Mouse (Mus musculus): Measurements from ENCODE around the gene Arid4a. TPM values are rescaled to one million over a fixed set of nuclear protein-coding genes. Genes with fewer than 3 reads are reported as not detected.

Gene Arid4a
- polyA plus RNA-seq, 1 experiment = not detected

DNA sequence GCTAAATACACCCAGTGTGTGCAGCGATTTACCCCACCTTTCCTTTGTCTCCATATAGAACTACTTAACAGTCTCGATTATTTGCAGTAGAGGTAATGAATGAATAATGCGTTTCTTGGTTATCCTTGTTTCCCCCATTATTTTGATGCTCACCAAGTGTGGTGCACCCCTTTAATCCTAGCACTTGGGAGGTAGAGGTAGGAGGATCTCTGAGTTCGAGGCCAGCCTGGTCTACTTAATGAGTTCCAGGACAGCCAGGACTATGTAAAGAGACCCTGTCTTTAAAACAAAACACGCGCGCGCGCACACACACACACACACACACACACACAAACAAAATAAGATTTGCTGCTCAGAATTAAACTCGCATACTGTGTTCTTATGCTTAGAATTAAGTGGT lies 40.4 kb upstream of the Arid4a start:
- H3K4me3 ChIP-seq (ENCODE audit: insufficient read depth, low read depth, low read length) = peak overlapping the region; percentile 80
- TF ChIP-seq POLR2A (IDR thresholded peaks at IDR 0.05; ENCODE audit: insufficient read depth, low read depth, low read length) (no peak), CTCF (IDR thresholded peaks at IDR 0.05; ENCODE audit: insufficient read depth, low read depth, low read length) (no peak)
- WGBS = 21% methylated on average over 10 of the region's 10 CpGs
- H3K4me1 ChIP-seq (ENCODE audit: control insufficient read depth, insufficient read depth, low read length) = 0 out of 2 replicates have a peak, but pooled peaks cover 3% of the 10 kb centered on the region
- no peak overlapping the region for H3K27ac ChIP-seq (ENCODE audit: insufficient read depth, low read depth, low read length)

DNA sequence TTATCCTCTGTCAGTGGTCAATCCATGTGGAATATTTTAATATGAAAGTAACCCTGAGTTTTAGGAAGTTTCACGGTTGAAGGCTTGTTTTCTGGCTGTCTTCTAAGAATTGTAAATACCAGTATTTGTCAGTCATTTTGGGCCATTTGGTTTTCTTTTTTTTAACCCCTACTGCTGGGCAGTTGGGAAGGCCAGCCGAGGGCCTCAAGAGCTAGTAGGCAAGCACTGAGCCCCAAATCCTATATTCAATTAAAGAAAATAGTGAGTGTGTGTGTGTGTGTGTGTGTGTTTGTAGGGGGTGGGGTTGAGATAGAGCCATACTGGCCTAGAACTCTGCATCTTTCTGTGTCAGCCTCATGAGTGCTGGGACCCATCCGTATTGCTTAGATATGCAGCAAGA lies 39.9 kb upstream of the Arid4a start:
- Histone ChIP-seq H3K4me1 (ENCODE audit: control insufficient read depth, insufficient read depth, low read length) (0 out of 2 replicates have a peak, but pooled peaks cover 3% of the 10 kb centered on the region), H3K4me3 (ENCODE audit: insufficient read depth, low read depth, low read length) (no peak overlapping the region), H3K27ac (ENCODE audit: insufficient read depth, low read depth, low read length) (no peak overlapping the region)
- WGBS = 41% methylated on average over 3 of the region's 3 CpGs
- no peak for TF ChIP-seq POLR2A (IDR thresholded peaks at IDR 0.05; ENCODE audit: insufficient read depth, low read depth, low read length)
- no peak for TF ChIP-seq CTCF (IDR thresholded peaks at IDR 0.05; ENCODE audit: insufficient read depth, low read depth, low read length)

DNA sequence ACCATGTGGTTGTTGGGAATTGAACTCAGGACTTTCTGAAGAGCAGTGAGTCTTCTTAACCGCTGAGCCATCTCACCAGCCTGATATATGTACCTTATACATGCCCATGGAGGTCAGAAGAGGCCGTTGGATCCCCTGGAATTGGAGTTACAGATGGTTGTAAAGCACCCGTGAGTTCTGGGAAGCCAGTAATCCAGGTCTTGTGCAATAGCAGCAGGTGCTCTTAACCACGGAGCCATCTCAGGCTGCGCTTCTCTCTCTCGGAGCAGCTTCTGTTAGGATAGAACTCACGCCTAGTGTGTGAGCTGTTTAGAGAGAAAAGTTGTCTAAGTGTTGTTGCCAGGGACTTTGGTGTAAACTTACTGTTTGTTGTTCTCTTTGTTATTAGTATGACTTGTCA lies 37.4 kb upstream of the Arid4a start:
- Histone ChIP-seq H3K4me3 (ENCODE audit: insufficient read depth, low read depth, low read length) (no peak overlapping the region), H3K4me1 (ENCODE audit: control insufficient read depth, insufficient read depth, low read length) (0 out of 2 replicates have a peak, but pooled peaks cover 3% of the 10 kb centered on the region), H3K27ac (ENCODE audit: insufficient read depth, low read depth, low read length) (no peak overlapping the region)
- TF ChIP-seq POLR2A (IDR thresholded peaks at IDR 0.05; ENCODE audit: insufficient read depth, low read depth, low read length) = no peak
- no peak for TF ChIP-seq CTCF (IDR thresholded peaks at IDR 0.05; ENCODE audit: insufficient read depth, low read depth, low read length)
- WGBS = 88% methylated on average over 7 of the region's 7 CpGs

DNA sequence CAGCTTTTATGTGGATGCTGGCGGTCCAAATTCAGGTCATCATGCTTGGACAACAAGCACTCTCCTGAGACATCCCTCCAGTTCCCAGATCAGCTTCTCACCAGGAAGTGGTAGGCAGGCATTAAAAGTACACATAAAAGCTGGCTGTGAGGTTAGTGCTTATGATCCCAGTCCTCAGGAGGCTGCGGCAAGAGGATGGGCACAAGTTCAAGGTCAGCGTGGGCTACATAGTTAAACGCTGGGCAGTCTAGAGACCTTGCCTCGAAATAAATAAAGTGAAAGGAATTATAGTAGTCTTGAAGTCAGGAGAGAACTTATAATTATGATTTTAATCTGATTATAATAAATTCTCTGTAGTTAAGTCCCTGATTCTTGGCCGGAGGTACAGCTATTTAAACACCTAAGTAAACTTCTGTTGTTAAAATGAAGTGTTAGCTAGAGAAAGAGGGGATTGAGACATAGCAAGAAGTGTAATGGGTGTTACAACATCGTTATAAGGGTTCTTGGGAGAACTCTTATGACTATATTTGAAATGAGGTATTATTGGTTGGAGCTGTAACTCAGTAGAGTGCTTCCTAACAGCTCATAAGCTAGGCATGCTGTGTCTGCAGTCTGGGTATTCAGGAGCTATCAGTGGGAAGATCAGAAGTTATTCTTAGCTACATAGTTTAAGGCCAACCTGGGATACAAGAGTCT lies 30.8 kb upstream of the Arid4a start:
- H3K27ac ChIP-seq (ENCODE audit: insufficient read depth, low read depth, low read length) = no peak overlapping the region
- TF ChIP-seq POLR2A (IDR thresholded peaks at IDR 0.05; ENCODE audit: insufficient read depth, low read depth, low read length) (no peak), CTCF (IDR thresholded peaks at IDR 0.05; ENCODE audit: insufficient read depth, low read depth, low read length) (no peak)
- WGBS = 91% methylated on average over 7 of the region's 7 CpGs
- H3K4me3 ChIP-seq (ENCODE audit: insufficient read depth, low read depth, low read length) = no peak overlapping the region
- no peaks in the 10 kb centered on the region for H3K4me1 ChIP-seq (ENCODE audit: control insufficient read depth, insufficient read depth, low read length)

DNA sequence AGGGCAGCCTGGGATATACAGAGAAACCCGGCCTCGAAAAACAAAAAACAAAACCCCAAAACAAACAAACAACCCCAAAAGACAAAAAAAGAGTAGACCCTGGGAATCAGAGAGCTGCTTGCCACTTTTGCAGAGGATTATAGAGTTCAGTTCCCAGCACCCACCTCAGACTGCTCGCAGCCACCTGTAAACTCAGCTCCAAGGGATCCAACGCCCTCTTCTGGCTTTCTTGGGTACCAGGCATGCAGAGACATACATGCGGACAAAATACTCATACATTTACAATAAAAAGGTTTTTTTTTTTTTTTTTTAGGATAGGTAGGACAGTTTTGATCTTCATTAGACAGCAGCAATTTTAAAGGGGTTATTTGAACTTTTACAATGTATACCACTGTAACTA lies 18.6 kb upstream of the Arid4a start:
- H3K4me1 ChIP-seq (ENCODE audit: control insufficient read depth, insufficient read depth, low read length) = no peaks in the 10 kb centered on the region
- TF ChIP-seq CTCF (IDR thresholded peaks at IDR 0.05; ENCODE audit: insufficient read depth, low read depth, low read length) = no peak
- 95% methylated on average over 5 of the region's 5 CpGs for WGBS
- no peak overlapping the region for H3K4me3 ChIP-seq (ENCODE audit: insufficient read depth, low read depth, low read length)
- no peak overlapping the region for H3K27ac ChIP-seq (ENCODE audit: insufficient read depth, low read depth, low read length)

DNA sequence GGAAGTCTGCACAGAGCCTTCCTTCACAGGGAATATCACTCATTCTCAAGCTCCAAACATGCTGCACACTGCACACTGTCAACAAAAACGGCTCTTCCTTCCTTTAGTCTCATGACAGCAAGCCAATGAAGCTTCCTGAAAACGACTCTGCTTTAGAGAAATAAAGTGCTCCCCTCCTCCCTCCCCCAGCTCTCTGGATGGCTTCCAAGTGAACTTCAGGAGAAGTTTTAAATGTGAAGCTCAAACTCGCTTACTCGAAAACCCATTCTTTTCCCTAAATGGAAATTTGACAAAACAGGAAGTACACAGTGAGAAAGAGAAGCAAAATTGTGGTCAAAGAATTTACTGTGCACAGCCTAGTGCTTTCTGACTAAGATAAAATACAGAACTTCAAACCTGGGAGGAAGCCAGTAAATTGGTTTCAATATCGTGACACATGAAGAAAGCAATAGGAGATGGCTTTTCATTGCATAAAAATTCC lies 16.3 kb upstream of the Arid4a start:
- Histone ChIP-seq H3K4me3 (ENCODE audit: insufficient read depth, low read depth, low read length) (no peak overlapping the region), H3K4me1 (ENCODE audit: control insufficient read depth, insufficient read depth, low read length) (no peaks in the 10 kb centered on the region), H3K27ac (ENCODE audit: insufficient read depth, low read depth, low read length) (no peak overlapping the region)
- no peak for TF ChIP-seq CTCF (IDR thresholded peaks at IDR 0.05; ENCODE audit: insufficient read depth, low read depth, low read length)
- TF ChIP-seq POLR2A (IDR thresholded peaks at IDR 0.05; ENCODE audit: insufficient read depth, low read depth, low read length) = no peak
- WGBS = 8% methylated on average over 5 of the region's 5 CpGs

DNA sequence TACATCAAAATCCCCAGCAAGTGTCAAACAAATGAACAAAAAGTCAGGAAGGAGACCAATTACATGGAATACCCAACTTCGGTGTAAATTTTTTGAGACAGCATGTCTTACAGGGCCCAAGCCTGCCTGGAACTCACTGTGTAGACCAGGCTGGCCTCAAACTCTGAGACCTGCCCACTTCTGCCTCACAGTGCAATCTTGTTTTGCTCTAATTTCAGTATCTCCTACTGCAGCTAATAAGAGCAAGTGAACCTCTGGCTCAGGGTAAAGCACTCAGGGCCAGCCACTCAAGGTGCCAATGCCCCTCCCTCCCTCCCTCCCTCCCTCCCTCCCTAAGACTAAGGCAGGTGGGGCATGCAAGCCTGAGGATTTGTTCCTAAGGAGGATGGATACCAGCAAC lies 15.4 kb upstream of the Arid4a start:
- H3K27ac ChIP-seq (ENCODE audit: insufficient read depth, low read depth, low read length) = no peak overlapping the region
- H3K4me1 ChIP-seq (ENCODE audit: control insufficient read depth, insufficient read depth, low read length) = no peaks in the 10 kb centered on the region
- 76% methylated on average over 1 of the region's 1 CpGs for WGBS
- H3K4me3 ChIP-seq (ENCODE audit: insufficient read depth, low read depth, low read length) = no peak overlapping the region
- no peak for TF ChIP-seq CTCF (IDR thresholded peaks at IDR 0.05; ENCODE audit: insufficient read depth, low read depth, low read length)

DNA sequence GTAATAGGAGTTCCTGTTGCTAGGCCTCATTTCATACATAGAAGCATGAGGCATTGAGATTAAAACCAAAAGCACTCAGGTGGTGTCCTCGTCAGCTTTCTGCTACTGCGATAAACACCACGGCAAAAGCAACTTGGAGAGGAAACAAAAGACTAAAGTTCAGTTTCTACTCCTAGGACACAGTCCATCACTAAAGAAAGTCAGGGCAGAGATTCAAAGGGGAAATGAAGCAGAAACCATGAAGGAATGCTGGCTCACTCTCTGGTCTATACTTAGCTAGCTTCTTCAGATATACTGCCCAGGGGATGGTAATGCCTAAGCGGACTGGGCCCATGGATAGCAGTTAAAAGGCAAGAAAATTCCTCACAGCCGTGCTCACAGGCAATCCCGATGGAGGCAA lies 14.3 kb upstream of the Arid4a start:
- 67% methylated on average over 6 of the region's 6 CpGs for WGBS
- H3K27ac ChIP-seq (ENCODE audit: insufficient read depth, low read depth, low read length) = no peak overlapping the region
- TF ChIP-seq CTCF (IDR thresholded peaks at IDR 0.05; ENCODE audit: insufficient read depth, low read depth, low read length) (no peak), POLR2A (IDR thresholded peaks at IDR 0.05; ENCODE audit: insufficient read depth, low read depth, low read length) (no peak)
- H3K4me1 ChIP-seq (ENCODE audit: control insufficient read depth, insufficient read depth, low read length) = no peaks in the 10 kb centered on the region
- no peak overlapping the region for H3K4me3 ChIP-seq (ENCODE audit: insufficient read depth, low read depth, low read length)

DNA sequence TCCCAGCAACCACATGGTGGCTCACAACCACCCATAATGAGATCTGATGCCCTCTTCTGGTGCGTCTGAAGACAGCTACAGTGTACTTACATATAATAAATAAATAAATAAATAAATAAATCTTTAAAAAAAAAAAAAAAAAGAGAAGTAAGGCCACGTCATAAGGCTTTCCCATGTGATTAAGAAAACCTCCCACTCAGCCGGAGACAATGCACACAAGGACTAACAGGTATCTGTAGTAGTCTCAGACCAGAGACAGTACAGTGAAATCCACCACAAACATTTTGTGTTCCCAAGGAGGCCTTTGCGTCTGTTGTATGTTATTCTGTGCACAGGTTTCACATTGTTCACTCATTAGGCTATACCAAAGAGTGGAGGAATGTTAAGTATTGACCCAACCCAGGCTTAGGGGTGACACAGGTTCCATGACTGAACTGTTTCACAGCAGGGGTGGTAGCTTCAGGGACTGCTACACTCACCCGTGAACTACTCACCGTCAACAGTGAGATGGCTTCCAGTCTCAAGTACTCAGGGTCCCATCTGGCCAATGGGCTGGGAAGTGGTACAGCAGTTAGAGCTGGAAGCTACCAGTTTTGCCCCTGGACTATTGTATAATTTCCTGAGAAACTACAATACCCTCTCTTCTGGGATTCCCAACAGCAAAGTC lies 11.9 kb upstream of the Arid4a start:
- no peak overlapping the region for H3K4me3 ChIP-seq (ENCODE audit: insufficient read depth, low read depth, low read length)
- no peak for TF ChIP-seq CTCF (IDR thresholded peaks at IDR 0.05; ENCODE audit: insufficient read depth, low read depth, low read length)
- no peak for TF ChIP-seq POLR2A (IDR thresholded peaks at IDR 0.05; ENCODE audit: insufficient read depth, low read depth, low read length)
- WGBS = 87% methylated on average over 5 of the region's 6 CpGs

More for the DNA sequence above, 11.9 kb upstream of the Arid4a start:
- Histone ChIP-seq H3K27ac (ENCODE audit: insufficient read depth, low read depth, low read length) (no peak overlapping the region), H3K4me1 (ENCODE audit: control insufficient read depth, insufficient read depth, low read length) (no peaks in the 10 kb centered on the region)
